Mouse (Mus musculus) neural tube, embryonic 14.5 days (tissue): ENCODE data around the gene Trim25. TPM values are rescaled to one million over a fixed set of nuclear protein-coding genes. Genes with fewer than 3 reads are reported as not detected.

Source experiments
- ATAC-seq: fragments of 200-750 bp; cut with Nextera tagmentation; 2 replicates; pipeline ENCODE4 v1.8.0; 2017; ENCODE audit warnings: low read depth, mild to moderate bottlenecking, moderate TSS enrichment, moderate library complexity
- H3K27ac ChIP-seq: fragments of 300-500 bp; sonication (generic); 2 replicates; pipeline ENCODE4 v1.5.1; 2014; ENCODE audit warnings: low read depth, mild to moderate bottlenecking, control low read depth, low read length, moderate library complexity, mixed read lengths
- H3K27me3 ChIP-seq: fragments of 300-500 bp; sonication (generic); 2 replicates; pipeline ENCODE4 v1.6.1; 2014; ENCODE audit warnings: low read length; ENCODE audit not compliant: control insufficient read depth, insufficient read depth
- H3K36me3 ChIP-seq: fragments of 300-500 bp; sonication (generic); 2 replicates; pipeline ENCODE4 v1.6.1; 2014; ENCODE audit warnings: low read length, mixed read lengths; ENCODE audit not compliant: control insufficient read depth, insufficient read depth
- H3K4me1 ChIP-seq: fragments of 300-500 bp; sonication (generic); 2 replicates; pipeline ENCODE4 v1.6.1; 2014; ENCODE audit warnings: low read length; ENCODE audit not compliant: control insufficient read depth, insufficient read depth
- H3K4me2 ChIP-seq: fragments of 300-500 bp; sonication (generic); 2 replicates; pipeline ENCODE4 v1.6.1; 2014; ENCODE audit warnings: mild to moderate bottlenecking, low read depth, low read length, control low read depth
- H3K4me3 ChIP-seq: fragments of 300-500 bp; sonication (generic); 2 replicates; pipeline ENCODE4 v1.5.1; 2014; ENCODE audit warnings: low read depth, low read length, control low read depth, mixed read lengths
- H3K9ac ChIP-seq: fragments of 300-500 bp; sonication (generic); replicated peaks from 2 replicates; pipeline ENCODE4 v1.6.1; 2014; ENCODE audit warnings: low read depth, mild to moderate bottlenecking, control low read depth, low read length, mixed read lengths
- H3K9me3 ChIP-seq: fragments of 300-500 bp; sonication (generic); 2 replicates; pipeline ENCODE4 v1.6.1; 2016; ENCODE audit warnings: low read length; ENCODE audit not compliant: control insufficient read depth
- WGBS: fragments of 180-500 bp; shearing (Covaris S2); extraction: QIAGEN DNeasy Blood & Tissue Kit; methylation state at CpG from one replicate; pipeline ENCODE4 v1.1.7; 2014; 5-methylcytosine and 5-hydroxymethylcytosine counted together
- polyA plus RNA-seq: library from polyadenylated mRNA; unstranded; fragments of >200 nt; fragmentation: Nextera tagmentation; extraction: Ambion mirVana; gene quantifications from 2 replicates; pipeline ENCODE4 v1.2.1, GENCODE M21; 2014

Gene Trim25
- polyA plus RNA-seq, 1 experiment from 2014 or later, result 4.7 TPM

DNA sequence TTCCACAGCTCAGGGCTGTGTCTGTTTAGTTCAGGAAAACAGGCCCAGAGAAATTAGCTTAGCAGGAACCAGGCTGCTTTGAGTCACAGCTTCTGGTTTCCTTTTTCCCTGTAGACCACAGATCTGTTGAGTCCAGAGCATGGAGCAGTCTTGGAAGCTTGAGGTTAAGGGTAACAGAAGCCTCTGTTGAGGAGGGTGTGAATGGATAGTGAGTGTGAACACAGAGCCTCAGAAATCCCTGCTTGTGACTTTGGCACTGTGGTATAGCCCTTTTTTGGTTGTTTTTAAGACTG, 1.3 kb downstream of the Trim25 start:
- no peak overlapping the region for H3K4me3 ChIP-seq

DNA sequence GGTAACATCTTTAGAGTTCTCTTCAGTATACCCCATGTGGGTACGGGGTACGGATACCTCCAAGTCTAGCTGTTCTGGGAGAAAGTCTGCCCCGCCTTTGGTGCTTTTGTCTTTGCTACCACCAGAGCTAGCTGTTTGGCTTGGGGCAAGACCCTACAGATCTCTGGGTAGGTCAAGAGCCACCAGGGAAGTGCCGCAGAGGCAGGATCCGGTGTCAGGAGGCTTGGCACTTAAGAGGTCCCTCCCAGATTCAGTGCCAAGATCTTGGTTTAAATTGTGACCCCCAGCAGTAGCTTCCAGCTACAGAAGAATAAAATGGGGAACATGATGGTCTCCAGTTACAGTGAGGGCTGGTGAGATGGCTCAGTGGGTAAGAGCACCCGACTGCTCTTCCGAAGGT, 2.4 kb downstream of the Trim25 start:
- Histone ChIP-seq H3K9ac (no peak overlapping the region), H3K27ac (no peak overlapping the region), H3K4me2 (peak overlapping the region; percentile 12; the same call in 1 of the 2 replicates), H3K27me3 (peaks cover 11% of the 10 kb centered on the region; the same call in 1 of the 2 replicates), H3K36me3 (no peaks in the 10 kb centered on the region), H3K9me3 (no peaks in the 10 kb centered on the region), H3K4me1 (no peaks in the 10 kb centered on the region), H3K4me3 (no peak overlapping the region)
- no peak for ATAC-seq
- WGBS, result 96% methylated on average over 7 of the region's 7 CpGs

More for the DNA sequence above, 1.3 kb downstream of the Trim25 start:
- no peaks in the 10 kb centered on the region for H3K4me1 ChIP-seq
- no peak overlapping the region for H3K4me2 ChIP-seq
- H3K36me3 ChIP-seq, result no peaks in the 10 kb centered on the region
- H3K27me3 ChIP-seq, result peaks cover 11% of the 10 kb centered on the region; the same call in 1 of the 2 replicates
- no peak for ATAC-seq
- no peaks in the 10 kb centered on the region for H3K9me3 ChIP-seq
- H3K27ac ChIP-seq, result no peak overlapping the region
- no peak overlapping the region for H3K9ac ChIP-seq

DNA sequence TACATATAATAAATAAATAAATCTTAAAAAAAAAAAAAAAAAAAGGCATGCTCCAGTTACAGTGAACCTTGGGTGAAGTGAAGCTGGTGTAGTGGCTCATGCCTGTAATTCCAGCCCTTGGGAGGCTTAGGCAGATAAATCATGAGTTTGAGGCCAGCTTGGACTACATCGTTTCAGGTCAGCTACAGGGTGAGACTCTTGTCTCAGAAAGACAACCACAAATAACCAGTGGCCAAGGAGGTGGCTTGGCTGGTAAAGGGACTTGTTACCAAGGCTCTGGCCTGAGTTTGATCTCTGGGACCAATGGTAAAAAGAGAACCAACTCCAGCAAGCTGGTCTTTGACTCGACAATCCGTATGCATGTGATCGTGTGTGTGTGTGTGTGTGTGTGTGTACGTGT, 2.9 kb downstream of the Trim25 start:
- ATAC-seq, result no peak
- no peak overlapping the region for H3K4me3 ChIP-seq
- H3K27ac ChIP-seq, result no peak overlapping the region
- no peak overlapping the region for H3K4me2 ChIP-seq
- no peak overlapping the region for H3K9ac ChIP-seq
- H3K27me3 ChIP-seq, result peaks cover 11% of the 10 kb centered on the region; the same call in 1 of the 2 replicates
- H3K4me1 ChIP-seq, result no peaks in the 10 kb centered on the region
- 89% methylated on average over 5 of the region's 5 CpGs for WGBS
- H3K9me3 ChIP-seq, result no peaks in the 10 kb centered on the region
- H3K36me3 ChIP-seq, result no peaks in the 10 kb centered on the region

DNA sequence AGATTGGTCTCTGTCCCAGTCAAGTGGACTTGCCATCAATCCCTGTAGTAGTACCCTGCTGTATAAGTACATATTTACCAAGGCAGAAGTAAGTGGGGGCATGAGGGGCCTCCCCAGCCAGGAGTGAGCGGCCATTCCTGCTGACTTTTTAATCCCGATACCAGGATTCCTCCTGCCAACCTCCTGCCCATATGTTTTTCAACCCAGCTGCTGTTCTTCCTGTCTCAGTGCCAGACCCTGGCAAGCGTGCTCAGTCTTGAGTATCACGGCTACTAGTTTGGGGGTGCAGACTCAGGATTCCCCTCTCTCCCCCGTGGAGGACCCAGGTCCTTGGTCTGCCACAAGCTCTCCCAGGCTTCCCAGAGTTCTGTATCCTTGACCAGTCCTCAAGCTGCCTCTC, 3.4 kb downstream of the Trim25 start:
- Histone ChIP-seq H3K27ac (no peak overlapping the region), H3K27me3 (peaks cover 11% of the 10 kb centered on the region; the same call in 1 of the 2 replicates), H3K9ac (no peak overlapping the region), H3K9me3 (no peaks in the 10 kb centered on the region), H3K4me1 (no peaks in the 10 kb centered on the region), H3K4me3 (no peak overlapping the region), H3K36me3 (no peaks in the 10 kb centered on the region), H3K4me2 (no peak overlapping the region)
- 77% methylated on average over 5 of the region's 5 CpGs for WGBS
- no peak for ATAC-seq

DNA sequence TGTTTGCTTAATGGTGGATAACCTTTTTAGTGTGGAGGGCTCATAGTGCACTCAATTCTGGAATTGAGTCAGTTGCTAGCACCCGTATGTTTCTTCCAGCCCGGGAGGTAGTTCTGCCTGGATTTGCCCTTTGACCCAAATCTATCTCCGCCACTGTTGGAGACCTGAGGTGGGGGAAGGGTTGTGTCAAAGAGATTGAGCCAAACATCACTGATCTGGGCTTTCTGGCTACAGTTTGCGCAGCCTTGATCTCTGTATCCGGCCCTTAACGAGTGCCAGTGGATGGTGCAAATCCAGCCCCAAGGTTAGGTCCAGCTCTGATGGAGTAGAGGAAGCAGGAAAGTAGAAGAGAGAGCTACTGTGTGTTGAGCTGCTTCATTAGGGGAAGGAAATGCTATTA, 3.9 kb downstream of the Trim25 start:
- Histone ChIP-seq H3K36me3 (no peaks in the 10 kb centered on the region), H3K9ac (no peak overlapping the region), H3K4me3 (no peak overlapping the region), H3K9me3 (no peaks in the 10 kb centered on the region), H3K4me1 (no peaks in the 10 kb centered on the region), H3K4me2 (no peak overlapping the region), H3K27ac (no peak overlapping the region), H3K27me3 (peaks cover 11% of the 10 kb centered on the region; the same call in 1 of the 2 replicates)
- 73% methylated on average over 6 of the region's 6 CpGs for WGBS
- ATAC-seq, result no peak

DNA sequence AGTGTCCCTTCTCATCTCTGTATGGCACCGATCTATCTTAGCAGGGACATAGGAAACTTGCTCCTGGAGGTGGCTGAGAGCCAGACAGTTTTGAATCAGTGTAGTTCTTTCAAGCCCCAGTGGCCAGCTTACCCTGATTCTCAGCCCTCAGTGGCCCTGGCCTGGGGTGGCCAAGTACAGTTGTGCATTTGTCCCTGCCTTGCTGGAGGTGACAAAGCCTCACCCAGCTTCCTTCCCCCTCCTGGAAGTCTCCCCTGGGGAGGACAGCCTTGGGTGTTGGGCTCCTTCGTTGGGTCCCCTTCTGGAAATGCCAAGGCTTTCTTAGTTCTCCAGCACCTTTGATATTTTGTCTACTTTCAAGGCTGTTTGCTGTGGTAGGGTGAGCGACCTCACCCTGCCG, 4.5 kb downstream of the Trim25 start:
- H3K4me1 ChIP-seq, result no peaks in the 10 kb centered on the region
- H3K27me3 ChIP-seq, result peaks cover 11% of the 10 kb centered on the region; the same call in 1 of the 2 replicates
- ATAC-seq, result no peak
- 77% methylated on average over 4 of the region's 4 CpGs for whole genome bisulfite sequencing
- H3K4me3 ChIP-seq, result no peak overlapping the region
- no peak overlapping the region for H3K9ac ChIP-seq
- no peak overlapping the region for H3K27ac ChIP-seq
- no peaks in the 10 kb centered on the region for H3K36me3 ChIP-seq
- no peak overlapping the region for H3K4me2 ChIP-seq
- no peaks in the 10 kb centered on the region for H3K9me3 ChIP-seq

DNA sequence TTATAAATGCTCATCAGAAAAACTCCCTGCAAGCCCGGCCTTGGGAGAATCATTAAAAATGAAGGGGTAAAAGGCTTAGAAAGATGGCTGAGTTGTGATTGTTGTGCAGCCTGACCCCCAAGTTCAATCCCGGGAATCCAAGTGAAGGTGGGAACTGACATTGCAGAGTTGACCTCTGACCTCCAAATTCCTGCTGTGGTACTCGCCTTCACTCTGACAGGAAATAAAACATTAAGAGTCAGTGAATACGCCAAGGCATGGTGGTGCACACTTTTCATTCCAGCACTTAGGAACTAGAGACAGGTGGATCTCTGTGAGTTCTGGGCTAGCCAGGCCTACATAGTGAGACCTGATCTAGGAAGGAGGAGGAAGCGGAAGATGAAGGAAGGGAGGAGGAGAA, 6.3 kb downstream of the Trim25 start:
- Histone ChIP-seq H3K4me3 (no peak overlapping the region), H3K9me3 (no peaks in the 10 kb centered on the region), H3K27ac (no peak overlapping the region), H3K27me3 (no peaks in the 10 kb centered on the region), H3K36me3 (no peaks in the 10 kb centered on the region), H3K4me1 (no peaks in the 10 kb centered on the region), H3K4me2 (no peak overlapping the region), H3K9ac (no peak overlapping the region)
- WGBS, result 75% methylated on average over 5 of the region's 5 CpGs
- ATAC-seq, result no peak

DNA sequence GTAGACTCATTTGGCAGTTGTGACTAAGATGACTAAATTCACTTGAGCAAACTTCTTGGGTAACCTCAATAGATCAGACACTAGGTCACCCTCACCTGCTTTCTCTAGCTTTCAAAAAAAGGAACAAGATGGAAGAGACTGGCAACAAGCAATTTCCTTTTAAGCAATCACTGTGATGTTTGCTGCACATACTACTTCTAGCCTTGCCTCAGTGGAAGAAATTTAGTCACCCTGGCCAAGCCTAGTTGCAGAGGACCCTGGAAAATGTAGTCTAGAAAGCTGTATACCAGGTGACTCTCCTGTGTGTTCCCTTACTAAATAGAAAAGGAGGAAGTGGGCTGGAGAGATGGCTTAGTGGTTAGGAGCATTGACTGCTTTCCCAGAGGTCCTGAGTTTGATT, 7.2 kb downstream of the Trim25 start:
- ATAC-seq, result no peak
- no peak overlapping the region for H3K9ac ChIP-seq
- H3K36me3 ChIP-seq, result no peaks in the 10 kb centered on the region
- no peaks in the 10 kb centered on the region for H3K27me3 ChIP-seq
- no peak overlapping the region for H3K4me3 ChIP-seq
- no peaks in the 10 kb centered on the region for H3K4me1 ChIP-seq
- no peaks in the 10 kb centered on the region for H3K9me3 ChIP-seq
- no peak overlapping the region for H3K27ac ChIP-seq
- H3K4me2 ChIP-seq, result no peak overlapping the region

DNA sequence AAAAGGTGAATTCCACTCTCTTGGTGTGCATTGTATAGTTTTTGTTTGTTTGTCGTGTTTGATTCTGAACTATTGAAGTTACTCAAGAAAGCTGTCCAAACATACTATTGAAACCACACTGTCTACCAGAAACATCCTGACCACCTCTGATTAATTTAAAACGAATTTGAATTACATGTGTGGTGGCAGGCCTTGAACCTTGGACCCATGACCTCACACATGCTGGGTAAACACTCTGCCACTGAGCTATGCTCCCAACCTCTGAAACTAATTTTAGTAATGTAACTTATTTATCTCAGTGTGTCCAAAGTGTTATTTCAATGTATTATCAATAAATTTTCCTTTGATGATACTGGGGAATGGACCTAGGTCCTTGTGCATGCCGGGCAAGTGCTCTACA, 8.4 kb downstream of the Trim25 start:
- H3K4me3 ChIP-seq, result no peak overlapping the region
- H3K36me3 ChIP-seq, result no peaks in the 10 kb centered on the region
- H3K9me3 ChIP-seq, result no peaks in the 10 kb centered on the region
- H3K9ac ChIP-seq, result no peak overlapping the region
- no peaks in the 10 kb centered on the region for H3K4me1 ChIP-seq
- no peak overlapping the region for H3K4me2 ChIP-seq
- 88% methylated on average over 3 of the region's 3 CpGs for WGBS
- H3K27ac ChIP-seq, result no peak overlapping the region
- ATAC-seq, result no peak
- H3K27me3 ChIP-seq, result no peaks in the 10 kb centered on the region

DNA sequence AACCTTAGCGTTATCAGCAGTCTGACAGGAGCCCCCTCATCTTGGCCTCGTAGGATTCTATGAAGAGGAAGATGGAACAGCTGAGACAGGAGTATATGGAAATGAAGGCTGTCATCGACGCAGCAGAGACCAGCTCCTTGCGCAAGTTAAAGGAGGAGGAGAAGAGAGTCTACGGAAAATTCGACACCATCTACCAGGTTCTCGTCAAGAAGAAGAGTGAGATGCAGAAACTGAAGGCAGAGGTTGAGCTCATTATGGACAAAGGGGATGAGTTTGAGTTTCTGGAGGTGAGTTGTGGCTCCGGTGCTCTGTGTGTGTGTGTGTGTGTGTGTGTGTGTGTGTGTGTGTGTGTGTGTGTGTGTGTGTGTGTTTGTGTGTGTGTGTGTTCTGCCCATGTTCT, 9.9 kb downstream of the Trim25 start:
- WGBS, result 94% methylated on average over 9 of the region's 9 CpGs
- no peaks in the 10 kb centered on the region for H3K4me1 ChIP-seq
- H3K4me2 ChIP-seq, result no peak overlapping the region
- no peaks in the 10 kb centered on the region for H3K9me3 ChIP-seq
- no peak overlapping the region for H3K4me3 ChIP-seq
- H3K27me3 ChIP-seq, result no peaks in the 10 kb centered on the region
- no peaks in the 10 kb centered on the region for H3K36me3 ChIP-seq
- no peak overlapping the region for H3K27ac ChIP-seq
- ATAC-seq, result no peak
- H3K9ac ChIP-seq, result no peak overlapping the region
